27 mouse cellular contexts compared by ENCODE assay signal in the genomic region with DNA sequence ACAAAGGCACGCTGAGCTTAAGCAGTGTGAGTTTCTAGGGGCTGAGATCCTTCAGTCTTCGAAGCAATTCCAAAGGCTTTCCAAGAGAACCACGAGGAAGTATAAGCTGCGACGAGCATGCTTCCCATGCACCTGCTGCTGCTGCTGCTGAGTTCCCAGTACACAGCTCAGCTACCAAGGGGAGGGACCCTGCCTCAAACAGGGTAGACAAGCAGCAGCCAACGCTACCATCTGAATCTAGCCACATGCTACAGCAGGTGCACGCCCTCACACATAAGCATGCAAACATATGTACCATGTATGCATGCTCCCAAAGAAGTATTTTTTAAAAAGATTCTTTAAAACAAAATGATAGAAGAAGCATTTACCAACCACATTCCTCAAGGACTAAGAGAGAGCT. TPM values are rescaled to one million over a fixed set of nuclear protein-coding genes. Genes with fewer than 3 reads are reported as not detected.
DNase-seq lines count a peak whose midpoint lies in the region; ATAC-seq and TF ChIP-seq lines count a peak whose summit lies in the region.
"Had no signal": no experiment of that assay in that cellular context is flagged by ENCODE, and none has a peak within 500 bp of the region (broad histone marks: within the 10 kb centered on the region; RNA-seq: fewer than 3 reads in every experiment).

No protein-coding gene starts in this region.

- TF ChIP-seq CTCF in midbrain, postnatal 0 days (IDR thresholded peaks at IDR 0.05) = no peak

- no peak overlapping the region for H3K4me2 ChIP-seq in forebrain, embryonic 15.5 days (replicated peaks)
- H3K4me2 ChIP-seq in hindbrain, embryonic 14.5 days (replicated peaks) = no peak overlapping the region
- no peak overlapping the region for H3K4me2 ChIP-seq in midbrain, postnatal 0 days (ENCODE audit: low read depth, low read length, poor library complexity, severe bottlenecking)
- no peak overlapping the region for H3K4me2 ChIP-seq in midbrain, embryonic 11.5 days
- H3K4me2 ChIP-seq in neural tube, embryonic 14.5 days (ENCODE audit: low read depth, low read length) = no peak overlapping the region
- H3K4me2 ChIP-seq: embryonic facial prominence, embryonic 13.5 days; heart, embryonic 11.5 days; heart, embryonic 15.5 days had no signal

- no peaks in the 10 kb centered on the region for H3K27me3 ChIP-seq in forebrain, embryonic 15.5 days
- no peaks in the 10 kb centered on the region for H3K27me3 ChIP-seq in forebrain, embryonic 10.5 days (ENCODE audit: poor library complexity, severe bottlenecking)
- no peaks in the 10 kb centered on the region for H3K27me3 ChIP-seq in hindbrain, embryonic 14.5 days (ENCODE audit: control insufficient read depth, insufficient read depth, low read length)
- H3K27me3 ChIP-seq in hindbrain, embryonic 10.5 days (ENCODE audit: insufficient read depth, poor library complexity, severe bottlenecking) = no peaks in the 10 kb centered on the region
- no peaks in the 10 kb centered on the region for H3K27me3 ChIP-seq in midbrain, postnatal 0 days (ENCODE audit: insufficient read depth, low read length)
- H3K27me3 ChIP-seq in midbrain, embryonic 11.5 days (ENCODE audit: control insufficient read depth, insufficient read depth, low read length) = no peaks in the 10 kb centered on the region
- H3K27me3 ChIP-seq in neural tube, embryonic 14.5 days (ENCODE audit: control insufficient read depth, insufficient read depth, low read length) = no peaks in the 10 kb centered on the region
- H3K27me3 ChIP-seq: embryonic facial prominence, embryonic 13.5 days; heart, embryonic 15.5 days; Patski had no signal

- DNase-seq in forebrain, embryonic 10.5 days (ENCODE audit: extremely low spot score, low spot score) = no peak
- DNase-seq in hindbrain, embryonic 14.5 days (ENCODE audit: low spot score) = no peak
- no peak for DNase-seq in hindbrain, embryonic 10.5 days (ENCODE audit: low spot score)
- no peak for DNase-seq in midbrain, postnatal 0 days (ENCODE audit: low spot score)
- no peak for DNase-seq in midbrain, embryonic 11.5 days (ENCODE audit: low spot score, missing footprints)
- DNase-seq: adrenal gland, postnatal 14 days; cerebellum, adult 18-20 months; cerebellum, adult 9-11 months; cerebellum, postnatal 36 days; gastrocnemius, postnatal 14 days; heart, adult 2 months; heart, postnatal 14 days had no signal

- 83% methylated on average over 7 of the region's 7 CpGs for WGBS in forebrain, embryonic 15.5 days
- 96% methylated on average over 7 of the region's 7 CpGs for WGBS in forebrain, embryonic 10.5 days
- WGBS in hindbrain, embryonic 14.5 days = 94% methylated on average over 7 of the region's 7 CpGs
- 95% methylated on average over 7 of the region's 7 CpGs for WGBS in hindbrain, embryonic 10.5 days
- WGBS in midbrain, postnatal 0 days = 87% methylated on average over 7 of the region's 7 CpGs
- WGBS in midbrain, embryonic 11.5 days = 92% methylated on average over 7 of the region's 7 CpGs
- 91% methylated on average over 7 of the region's 7 CpGs for WGBS in neural tube, embryonic 14.5 days

- no peak; the same call in 1 of the 2 replicates for ATAC-seq in forebrain, embryonic 15.5 days (replicated peaks)
- no peak for ATAC-seq in hindbrain, embryonic 14.5 days (ENCODE audit: low FRiP score)
- peak; percentile 26; the same call in 1 of the 2 replicates for ATAC-seq in midbrain, postnatal 0 days (ENCODE audit: low FRiP score)
- ATAC-seq in midbrain, embryonic 11.5 days (ENCODE audit: low FRiP score) = no peak
- ATAC-seq in neural tube, embryonic 14.5 days (ENCODE audit: low read depth) = no peak
- ATAC-seq: activated CD4-positive, CD25-positive, alpha-beta regulatory T cell, adult 4 months; intestine, embryonic 16.5 days; Patski had no signal

- no peak overlapping the region for H3K4me3 ChIP-seq in forebrain, embryonic 15.5 days
- no peak overlapping the region for H3K4me3 ChIP-seq in forebrain, embryonic 10.5 days
- no peak overlapping the region for H3K4me3 ChIP-seq in hindbrain, embryonic 14.5 days (replicated peaks; ENCODE audit: low read length)
- H3K4me3 ChIP-seq in hindbrain, embryonic 10.5 days = no peak overlapping the region
- H3K4me3 ChIP-seq in midbrain, postnatal 0 days (ENCODE audit: low read depth, low read length) = no peak overlapping the region
- H3K4me3 ChIP-seq in midbrain, embryonic 11.5 days (ENCODE audit: low read depth, low read length) = no peak overlapping the region
- no peak overlapping the region for H3K4me3 ChIP-seq in neural tube, embryonic 14.5 days (ENCODE audit: low read depth, low read length)
- H3K4me3 ChIP-seq: embryonic facial prominence, embryonic 13.5 days; heart, adult 2 months; heart, embryonic 15.5 days had no signal

- H3K4me1 ChIP-seq in forebrain, embryonic 15.5 days = no peaks in the 10 kb centered on the region
- H3K4me1 ChIP-seq in forebrain, embryonic 10.5 days = no peaks in the 10 kb centered on the region
- H3K4me1 ChIP-seq in hindbrain, embryonic 14.5 days (replicated peaks; ENCODE audit: control insufficient read depth, insufficient read depth, low read length) = no peaks in the 10 kb centered on the region
- no peaks in the 10 kb centered on the region for H3K4me1 ChIP-seq in hindbrain, embryonic 10.5 days (replicated peaks)
- H3K4me1 ChIP-seq in midbrain, postnatal 0 days (ENCODE audit: insufficient read depth, low read length) = no peaks in the 10 kb centered on the region
- no peaks in the 10 kb centered on the region for H3K4me1 ChIP-seq in midbrain, embryonic 11.5 days (ENCODE audit: control insufficient read depth, insufficient read depth, low read length)
- H3K4me1 ChIP-seq in neural tube, embryonic 14.5 days (ENCODE audit: control insufficient read depth, insufficient read depth, low read length) = no peaks in the 10 kb centered on the region
- H3K4me1 ChIP-seq: embryonic facial prominence, embryonic 13.5 days; heart, embryonic 15.5 days had no signal

- H3K9me3 ChIP-seq in forebrain, embryonic 15.5 days = no peaks in the 10 kb centered on the region
- no peaks in the 10 kb centered on the region for H3K9me3 ChIP-seq in forebrain, embryonic 10.5 days
- no peaks in the 10 kb centered on the region for H3K9me3 ChIP-seq in hindbrain, embryonic 14.5 days (ENCODE audit: control insufficient read depth, low read length)
- no peaks in the 10 kb centered on the region for H3K9me3 ChIP-seq in hindbrain, embryonic 10.5 days
- H3K9me3 ChIP-seq in midbrain, postnatal 0 days (ENCODE audit: low read length) = no peaks in the 10 kb centered on the region
- no peaks in the 10 kb centered on the region for H3K9me3 ChIP-seq in midbrain, embryonic 11.5 days (ENCODE audit: control insufficient read depth, low read length)
- no peaks in the 10 kb centered on the region for H3K9me3 ChIP-seq in neural tube, embryonic 14.5 days (ENCODE audit: control insufficient read depth, low read length)
- H3K9me3 ChIP-seq: embryonic facial prominence, embryonic 13.5 days; heart, embryonic 15.5 days had no signal

- peaks cover 53% of the 10 kb centered on the region for H3K36me3 ChIP-seq in forebrain, embryonic 15.5 days
- peaks cover 67% of the 10 kb centered on the region for H3K36me3 ChIP-seq in forebrain, embryonic 10.5 days (replicated peaks)
- peaks cover 67% of the 10 kb centered on the region for H3K36me3 ChIP-seq in hindbrain, embryonic 14.5 days (replicated peaks; ENCODE audit: control insufficient read depth, insufficient read depth)
- H3K36me3 ChIP-seq in hindbrain, embryonic 10.5 days = peaks cover 74% of the 10 kb centered on the region
- peaks cover 29% of the 10 kb centered on the region for H3K36me3 ChIP-seq in midbrain, postnatal 0 days (ENCODE audit: insufficient read depth, low read length)
- H3K36me3 ChIP-seq in midbrain, embryonic 11.5 days (ENCODE audit: control insufficient read depth, insufficient read depth, low read length) = peaks cover 17% of the 10 kb centered on the region; the same call in 1 of the 2 replicates
- H3K36me3 ChIP-seq in neural tube, embryonic 14.5 days (ENCODE audit: control insufficient read depth, insufficient read depth, low read length) = peaks cover 32% of the 10 kb centered on the region

- H3K27ac ChIP-seq in forebrain, embryonic 15.5 days (replicated peaks) = peak overlapping the region; percentile 4
- H3K27ac ChIP-seq in forebrain, embryonic 10.5 days = no peak overlapping the region
- H3K27ac ChIP-seq in hindbrain, embryonic 14.5 days = peak overlapping the region; percentile 51; the same call in 1 of the 2 replicates
- no peak overlapping the region for H3K27ac ChIP-seq in hindbrain, embryonic 10.5 days
- no peak overlapping the region for H3K27ac ChIP-seq in midbrain, postnatal 0 days (ENCODE audit: low read depth, low read length)
- no peak overlapping the region for H3K27ac ChIP-seq in midbrain, embryonic 11.5 days (ENCODE audit: low read depth, low read length)
- H3K27ac ChIP-seq in neural tube, embryonic 14.5 days (ENCODE audit: low read depth, low read length) = 0 out of 2 replicates have a peak overlapping the region, but pooled peaks have one; percentile 44
- H3K27ac ChIP-seq: embryonic facial prominence, embryonic 13.5 days; heart, adult 2 months; heart, embryonic 15.5 days had no signal

- H3K9ac ChIP-seq in forebrain, embryonic 15.5 days (replicated peaks) = no peak overlapping the region
- no peak overlapping the region for H3K9ac ChIP-seq in hindbrain, embryonic 14.5 days
- H3K9ac ChIP-seq in midbrain, postnatal 0 days (replicated peaks; ENCODE audit: low read length, poor library complexity, severe bottlenecking) = no peak overlapping the region
- H3K9ac ChIP-seq in midbrain, embryonic 11.5 days (ENCODE audit: low read length) = no peak overlapping the region
- H3K9ac ChIP-seq in neural tube, embryonic 14.5 days (replicated peaks; ENCODE audit: low read depth, low read length) = no peak overlapping the region
- H3K9ac ChIP-seq: embryonic facial prominence, embryonic 13.5 days; heart, embryonic 15.5 days had no signal

RNA-seq across cellular contexts. Expression of a gene that starts 12.9 kb away (rescaled TPM):
- polyA plus RNA-seq in forebrain, embryonic 15.5 days (2015; fragmentation: Nextera tagmentation; extraction: Ambion mirVana) = 4.0 and 5.7 TPM in 2 replicates
- polyA plus RNA-seq in forebrain, embryonic 10.5 days (2016; fragmentation: Nextera tagmentation; extraction: Ambion mirVana) = 4.5 and 4.7 TPM in 2 replicates
- polyA plus RNA-seq in hindbrain, embryonic 14.5 days (2014; fragmentation: Nextera tagmentation; extraction: Ambion mirVana) = 5.0 and 5.1 TPM in 2 replicates
- 3.1 and 3.5 TPM in 2 replicates for polyA plus RNA-seq in hindbrain, embryonic 10.5 days (2016; fragmentation: Nextera tagmentation; extraction: Ambion mirVana)
- 12.7 and 22.4 TPM in 2 replicates for total RNA-seq in midbrain, postnatal 0 days (2014; rRNA removed)
- 2.2 and 2.5 TPM in 2 replicates for polyA plus RNA-seq in midbrain, postnatal 0 days (2015; fragmentation: Nextera tagmentation; extraction: Ambion mirVana)
- 5.2 and 5.7 TPM in 2 replicates for polyA plus RNA-seq in midbrain, embryonic 11.5 days (2014; fragmentation: Nextera tagmentation; extraction: Ambion mirVana)
- 6.0 and 6.1 TPM in 2 replicates for polyA plus RNA-seq in neural tube, embryonic 14.5 days (2014; fragmentation: Nextera tagmentation; extraction: Ambion mirVana)

RNA-seq across cellular contexts. Expression of a gene that starts 13.3 kb away (rescaled TPM):
- polyA plus RNA-seq in forebrain, embryonic 15.5 days (2015; fragmentation: Nextera tagmentation; extraction: Ambion mirVana) = 168 and 169 TPM in 2 replicates
- polyA plus RNA-seq in forebrain, embryonic 10.5 days (2016; fragmentation: Nextera tagmentation; extraction: Ambion mirVana) = 235 and 250 TPM in 2 replicates
- 197 and 201 TPM in 2 replicates for polyA plus RNA-seq in hindbrain, embryonic 14.5 days (2014; fragmentation: Nextera tagmentation; extraction: Ambion mirVana)
- 199 and 230 TPM in 2 replicates for polyA plus RNA-seq in hindbrain, embryonic 10.5 days (2016; fragmentation: Nextera tagmentation; extraction: Ambion mirVana)
- 55.7 and 70.7 TPM in 2 replicates for total RNA-seq in midbrain, postnatal 0 days (2014; rRNA removed)
- 195 and 196 TPM in 2 replicates for polyA plus RNA-seq in midbrain, postnatal 0 days (2015; fragmentation: Nextera tagmentation; extraction: Ambion mirVana)
- 268 and 279 TPM in 2 replicates for polyA plus RNA-seq in midbrain, embryonic 11.5 days (2014; fragmentation: Nextera tagmentation; extraction: Ambion mirVana)
- polyA plus RNA-seq in neural tube, embryonic 14.5 days (2014; fragmentation: Nextera tagmentation; extraction: Ambion mirVana) = 207 and 228 TPM in 2 replicates

RNA-seq across cellular contexts. Expression of a gene that starts 34.1 kb away (rescaled TPM):
- not detected in 2 replicates for polyA plus RNA-seq in forebrain, embryonic 15.5 days (2015; fragmentation: Nextera tagmentation; extraction: Ambion mirVana)
- not detected in 2 replicates for polyA plus RNA-seq in forebrain, embryonic 10.5 days (2016; fragmentation: Nextera tagmentation; extraction: Ambion mirVana)
- 0.08 TPM in 1 of 2 replicates, not detected in the other for polyA plus RNA-seq in hindbrain, embryonic 14.5 days (2014; fragmentation: Nextera tagmentation; extraction: Ambion mirVana)
- polyA plus RNA-seq in hindbrain, embryonic 10.5 days (2016; fragmentation: Nextera tagmentation; extraction: Ambion mirVana) = 0.07 TPM in 1 of 2 replicates, not detected in the other
- not detected in 2 replicates for total RNA-seq in midbrain, postnatal 0 days (2014; rRNA removed)
- not detected in 2 replicates for polyA plus RNA-seq in midbrain, postnatal 0 days (2015; fragmentation: Nextera tagmentation; extraction: Ambion mirVana)
- polyA plus RNA-seq in midbrain, embryonic 11.5 days (2014; fragmentation: Nextera tagmentation; extraction: Ambion mirVana) = not detected in 2 replicates
- polyA plus RNA-seq in neural tube, embryonic 14.5 days (2014; fragmentation: Nextera tagmentation; extraction: Ambion mirVana) = not detected in 2 replicates
- total RNA-seq: adrenal gland, adult 18-20 months; adrenal gland, postnatal 14 days; gastrocnemius, adult 18-20 months; gastrocnemius, postnatal 14 days; heart, adult 2 months; heart, postnatal 14 days; hematopoietic stem cell, adult 5-6 weeks; MEL had no signal
- polyA plus RNA-seq: activated CD4-positive, CD25-positive, alpha-beta regulatory T cell, adult 4 months; C2C12; embryonic facial prominence, embryonic 13.5 days; frontal cortex, adult 2 months; gonadal fat pad, adult 2 months; heart, embryonic 11.5 days; heart, embryonic 15.5 days; Patski had no signal

Comparison
In these comparisons a context has a peak if more than half of its experiments do, and no peak if none do; other contexts are left out.
1. H3K27ac ChIP-seq: peak in forebrain, embryonic 15.5 days (single experiment), hindbrain, embryonic 14.5 days (single experiment) and neural tube, embryonic 14.5 days (single experiment); none in forebrain, embryonic 10.5 days (single experiment), hindbrain, embryonic 10.5 days (single experiment), midbrain, postnatal 0 days (single experiment) and midbrain, embryonic 11.5 days (single experiment).